Mouse (Mus musculus) heart, postnatal 14 days (tissue): ENCODE data around the gene Mbip. TPM values are rescaled to one million over a fixed set of nuclear protein-coding genes. Genes with fewer than 3 reads are reported as not detected.

Source experiments
- DNase-seq, 2 experiments: peaks; one replicate each; pipeline ENCODE4 v3.0.0; 2021 to 2022
- intact Hi-C: fragments of 180-260 bp; cut with DNase I; formaldehyde crosslinking; loops from one replicate; pipeline ENCODE4 v1.15.1; 2025
- long read RNA-seq, 2 experiments: library from polyadenylated mRNA; stranded (forward); transcript quantifications; one replicate each; pipeline ENCODE4 v2.0.0; 2021
- total RNA-seq, 2 experiments: library from RNA; stranded (reverse); gene quantifications; 2 replicates each; pipeline ENCODE4 v1.2.3; 2021

The Mbip gene
- total RNA-seq = 10 to 100 TPM in 1 of 2 experiments, 1 to 10 TPM in 1; 8.1 to 10.4 TPM
- long read RNA-seq, experiment 1, transcript Mbip-201 (9 exons, 1,512 nt) = major isoform, 8 of 13 reads
- long read RNA-seq, experiment 1, partial matches to known transcripts = 0 of 13 reads
- long read RNA-seq, experiment 1, other reads (novel, unspliced or antisense) = 5 of 13 reads
- long read RNA-seq, experiment 2, transcript Mbip-201 (9 exons, 1,512 nt) = major isoform, 8 of 13 reads
- long read RNA-seq, experiment 2, partial matches to known transcripts = 1 of 13 reads
- long read RNA-seq, experiment 2, other reads (novel, unspliced or antisense) = 4 of 13 reads

GRCm38 (mm10) chr12:56345367-56346089, at the start of gene Mbip:
Mbip (minus strand) TSS chr12:56345894.
- DNase-seq = peak; percentile 96 to 99
- intact Hi-C loops = no loop called here

GRCm38 (mm10) chr12:56387647-56388205, 42.0 kb upstream of the Mbip start:
- DNase-seq = no peak
- intact Hi-C loops = no loop called here

- intact Hi-C loops = no loop called here
Observed at GRCm38 (mm10) chr12:56386955-56387646, 41.4 kb upstream of the Mbip start.

GRCm38 (mm10) chr12:56344771-56345314, 851 bp downstream of the Mbip start:
- intact Hi-C loops = no loop called here
- DNase-seq = no peak

More at GRCm38 (mm10) chr12:56386955-56387646, 41.4 kb upstream of the Mbip start:
- no peak for DNase-seq

- intact Hi-C loops = no loop called here
- no peak for DNase-seq
Observed at GRCm38 (mm10) chr12:56339295-56340056, 6.2 kb downstream of the Mbip start.

GRCm38 (mm10) chr12:56333461-56333860, 12.2 kb downstream of the Mbip start:
- intact Hi-C loops = no loop called here
- DNase-seq = no peak

- DNase-seq = no peak
- intact Hi-C loops = no loop called here
Observed at GRCm38 (mm10) chr12:56332475-56332874, 13.2 kb downstream of the Mbip start.

- DNase-seq = no peak
- intact Hi-C loops = no loop called here
Observed at GRCm38 (mm10) chr12:56327448-56327998, 18.2 kb downstream of the Mbip start.

- intact Hi-C loops = no loop called here
Observed at GRCm38 (mm10) chr12:56325851-56326250, 19.8 kb downstream of the Mbip start.

GRCm38 (mm10) chr12:56318941-56319340, 26.8 kb downstream of the Mbip start:
- intact Hi-C loops = no loop called here

More at GRCm38 (mm10) chr12:56325851-56326250, 19.8 kb downstream of the Mbip start:
- no peak for DNase-seq

GRCm38 (mm10) chr12:56318059-56318458, 27.6 kb downstream of the Mbip start:
- intact Hi-C loops = no loop called here
- no peak for DNase-seq

More at GRCm38 (mm10) chr12:56318941-56319340, 26.8 kb downstream of the Mbip start:
- no peak for DNase-seq

- intact Hi-C loops = no loop called here
- no peak for DNase-seq
Observed at GRCm38 (mm10) chr12:56305758-56306157, 39.9 kb downstream of the Mbip start.

- intact Hi-C loops = no loop called here
- DNase-seq = no peak
Observed at GRCm38 (mm10) chr12:56302321-56303017, 43.2 kb downstream of the Mbip start.

GRCm38 (mm10) chr12:56301487-56302293, 44.0 kb downstream of the Mbip start:
- intact Hi-C loops = no loop called here
- DNase-seq = no peak

GRCm38 (mm10) chr12:56299610-56300009, 46.1 kb downstream of the Mbip start:
- DNase-seq = no peak
- intact Hi-C loops = no loop called here

GRCm38 (mm10) chr12:56298919-56299318, 46.8 kb downstream of the Mbip start:
- DNase-seq = no peak
- intact Hi-C loops = no loop called here

GRCm38 (mm10) chr12:56297921-56298830, 47.5 kb downstream of the Mbip start:
- DNase-seq = no peak
- intact Hi-C loops = no loop called here
